Mouse (Mus musculus): ENCODE results near the gene Adcy10. TPM values are rescaled to one million over a fixed set of nuclear protein-coding genes. Genes with fewer than 3 reads are reported as not detected.

The Adcy10 gene
- total and polyA plus RNA-seq, 2 experiments from 2014 or later = 0.64 TPM; not detected in 1

- Histone ChIP-seq H3K27me3 (ENCODE audit: insufficient read depth, low read length) (no peaks in the 10 kb centered on the region), H3K36me3 (ENCODE audit: insufficient read depth, low read length) (no peaks in the 10 kb centered on the region), H3K9ac (replicated peaks; ENCODE audit: low read length, poor library complexity, severe bottlenecking) (no peak overlapping the region), H3K27ac (ENCODE audit: low read depth, low read length) (no peak overlapping the region), H3K4me2 (ENCODE audit: low read depth, low read length, poor library complexity, severe bottlenecking) (no peak overlapping the region), H3K9me3 (ENCODE audit: low read length) (no peaks in the 10 kb centered on the region), H3K4me3 (ENCODE audit: low read depth, low read length) (no peak overlapping the region), H3K4me1 (ENCODE audit: insufficient read depth, low read length) (no peaks in the 10 kb centered on the region)
- TF ChIP-seq CTCF (IDR thresholded peaks at IDR 0.05) = peak; percentile 58
- DNase-seq (ENCODE audit: low spot score) (peak; percentile 41), ATAC-seq (ENCODE audit: low FRiP score) (no peak)
- 67% methylated on average over 10 of the region's 10 CpGs for WGBS
Measured at GRCm38 (mm10) chr1:165503307-165504024, 18.5 kb downstream of the Adcy10 start.

DNA sequence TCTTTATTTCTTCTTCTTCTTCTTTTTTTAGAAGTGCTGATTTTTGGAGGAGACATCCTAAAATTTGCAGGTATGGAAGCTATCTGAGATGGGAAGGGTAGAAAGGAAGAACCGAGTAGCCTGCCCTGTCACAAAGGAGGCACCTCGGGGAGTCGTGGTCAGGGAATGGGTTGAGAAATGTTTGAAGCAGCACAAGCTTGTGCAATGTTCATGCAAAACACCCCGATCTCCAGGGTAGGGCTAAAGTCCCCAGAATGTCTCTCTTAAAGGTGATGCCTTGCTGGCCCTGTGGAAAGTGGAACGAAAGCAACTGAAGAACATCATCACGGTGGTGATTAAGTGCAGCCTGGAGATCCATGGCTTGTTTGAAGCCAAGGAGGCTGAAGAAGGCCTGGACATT, 21.3 kb downstream of the Adcy10 start:
- 84% methylated on average over 6 of the region's 6 CpGs for WGBS
- Histone ChIP-seq H3K27me3 (ENCODE audit: insufficient read depth, low read length) (no peaks in the 10 kb centered on the region), H3K36me3 (ENCODE audit: insufficient read depth, low read length) (no peaks in the 10 kb centered on the region), H3K4me2 (ENCODE audit: low read depth, low read length, poor library complexity, severe bottlenecking) (no peak overlapping the region), H3K27ac (ENCODE audit: low read depth, low read length) (no peak overlapping the region), H3K9me3 (ENCODE audit: low read length) (no peaks in the 10 kb centered on the region), H3K4me1 (ENCODE audit: insufficient read depth, low read length) (no peaks in the 10 kb centered on the region), H3K9ac (replicated peaks; ENCODE audit: low read length, poor library complexity, severe bottlenecking) (no peak overlapping the region), H3K4me3 (ENCODE audit: low read depth, low read length) (no peak overlapping the region)
- no peak for DNase-seq (ENCODE audit: low spot score)
- TF ChIP-seq CTCF (IDR thresholded peaks at IDR 0.05) = no peak
- no peak for ATAC-seq (ENCODE audit: low FRiP score)

GRCm38 (mm10) chr1:165510161-165510560, 25.2 kb downstream of the Adcy10 start:
- no peak for ATAC-seq (ENCODE audit: low FRiP score)
- no peaks in the 10 kb centered on the region for H3K9me3 ChIP-seq (ENCODE audit: low read length)
- 90% methylated on average over 6 of the region's 6 CpGs for WGBS
- no peaks in the 10 kb centered on the region for H3K27me3 ChIP-seq (ENCODE audit: insufficient read depth, low read length)
- DNase-seq (ENCODE audit: low spot score) = no peak
- H3K4me1 ChIP-seq (ENCODE audit: insufficient read depth, low read length) = no peaks in the 10 kb centered on the region
- H3K9ac ChIP-seq (replicated peaks; ENCODE audit: low read length, poor library complexity, severe bottlenecking) = no peak overlapping the region
- no peak overlapping the region for H3K4me3 ChIP-seq (ENCODE audit: low read depth, low read length)
- no peaks in the 10 kb centered on the region for H3K36me3 ChIP-seq (ENCODE audit: insufficient read depth, low read length)
- H3K27ac ChIP-seq (ENCODE audit: low read depth, low read length) = no peak overlapping the region
- TF ChIP-seq CTCF (IDR thresholded peaks at IDR 0.05) = no peak
- H3K4me2 ChIP-seq (ENCODE audit: low read depth, low read length, poor library complexity, severe bottlenecking) = no peak overlapping the region

DNA sequence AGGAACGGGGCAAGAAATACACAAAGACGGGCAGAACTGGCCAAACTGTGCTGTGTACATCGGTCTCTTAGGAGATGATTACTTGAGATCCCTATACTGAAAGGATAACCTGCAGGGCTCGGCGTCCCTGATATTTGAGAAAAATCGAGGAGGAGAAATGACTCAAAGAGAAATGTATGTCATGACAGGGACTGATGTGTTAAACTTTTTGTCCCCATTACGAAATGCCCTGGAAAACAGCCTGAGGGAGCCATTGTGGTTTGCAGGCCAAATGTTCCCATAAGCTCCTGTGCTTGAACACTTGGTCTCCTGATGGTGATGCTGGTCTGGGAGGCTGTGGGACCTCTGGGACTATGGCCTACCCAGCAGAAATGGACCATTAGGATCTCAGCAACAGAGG, 35.7 kb downstream of the Adcy10 start:
- Histone ChIP-seq H3K4me1 (ENCODE audit: insufficient read depth, low read length) (no peaks in the 10 kb centered on the region), H3K4me2 (ENCODE audit: low read depth, low read length, poor library complexity, severe bottlenecking) (no peak overlapping the region), H3K27me3 (ENCODE audit: insufficient read depth, low read length) (no peaks in the 10 kb centered on the region), H3K9ac (replicated peaks; ENCODE audit: low read length, poor library complexity, severe bottlenecking) (no peak overlapping the region), H3K27ac (ENCODE audit: low read depth, low read length) (no peak overlapping the region), H3K36me3 (ENCODE audit: insufficient read depth, low read length) (no peaks in the 10 kb centered on the region), H3K9me3 (ENCODE audit: low read length) (no peaks in the 10 kb centered on the region), H3K4me3 (ENCODE audit: low read depth, low read length) (no peak overlapping the region)
- 92% methylated on average over 7 of the region's 7 CpGs for WGBS
- no peak for DNase-seq (ENCODE audit: low spot score)
- TF ChIP-seq CTCF (IDR thresholded peaks at IDR 0.05) = no peak
- no peak for ATAC-seq (ENCODE audit: low FRiP score)

DNA sequence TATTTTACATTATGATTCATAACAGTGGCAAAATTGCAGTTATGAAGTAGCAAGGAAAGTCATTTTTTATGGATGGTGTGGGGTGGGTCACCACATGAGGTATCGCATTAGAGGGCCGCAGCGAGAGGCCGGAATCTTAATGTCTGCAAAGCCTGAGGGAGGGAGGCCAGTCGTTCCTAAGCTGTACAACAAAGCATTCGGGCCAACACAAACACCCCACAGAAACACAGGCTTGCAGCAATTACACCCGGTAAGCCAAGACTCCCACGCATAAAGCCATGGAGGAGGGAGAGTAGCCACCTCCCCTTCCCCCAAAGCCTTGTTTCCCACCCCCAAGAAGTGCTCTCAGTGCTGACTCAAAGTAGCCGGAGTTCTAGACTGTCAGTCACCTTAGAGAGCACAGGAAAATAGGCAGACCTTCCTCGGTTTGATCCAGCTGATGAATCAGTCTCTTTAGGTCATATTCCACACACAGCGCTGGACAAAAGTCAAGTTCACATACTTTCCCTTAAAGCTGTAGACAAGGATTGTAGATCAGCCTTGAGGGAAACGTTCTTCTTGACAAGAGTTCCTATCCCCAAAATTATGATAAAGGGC, 51.2 kb downstream of the Adcy10 start:
- H3K27ac ChIP-seq (ENCODE audit: low read depth, low read length) = no peak overlapping the region
- no peak overlapping the region for H3K9ac ChIP-seq (replicated peaks; ENCODE audit: low read length, poor library complexity, severe bottlenecking)
- DNase-seq (ENCODE audit: low spot score) (no peak), ATAC-seq (ENCODE audit: low FRiP score) (no peak)
- H3K4me1 ChIP-seq (ENCODE audit: insufficient read depth, low read length) = no peaks in the 10 kb centered on the region
- no peaks in the 10 kb centered on the region for H3K27me3 ChIP-seq (ENCODE audit: insufficient read depth, low read length)
- H3K4me3 ChIP-seq (ENCODE audit: low read depth, low read length) = no peak overlapping the region
- WGBS = 75% methylated on average over 12 of the region's 12 CpGs
- H3K9me3 ChIP-seq (ENCODE audit: low read length) = no peaks in the 10 kb centered on the region
- no peak for TF ChIP-seq CTCF (IDR thresholded peaks at IDR 0.05)
- H3K36me3 ChIP-seq (ENCODE audit: insufficient read depth, low read length) = no peaks in the 10 kb centered on the region
- H3K4me2 ChIP-seq (ENCODE audit: low read depth, low read length, poor library complexity, severe bottlenecking) = no peak overlapping the region

- Histone ChIP-seq H3K27ac (ENCODE audit: low read depth, low read length) (no peak overlapping the region), H3K4me2 (ENCODE audit: low read depth, low read length, poor library complexity, severe bottlenecking) (no peak overlapping the region), H3K9ac (replicated peaks; ENCODE audit: low read length, poor library complexity, severe bottlenecking) (no peak overlapping the region), H3K4me1 (ENCODE audit: insufficient read depth, low read length) (no peaks in the 10 kb centered on the region), H3K27me3 (ENCODE audit: insufficient read depth, low read length) (no peaks in the 10 kb centered on the region), H3K36me3 (ENCODE audit: insufficient read depth, low read length) (no peaks in the 10 kb centered on the region), H3K9me3 (ENCODE audit: low read length) (no peaks in the 10 kb centered on the region), H3K4me3 (ENCODE audit: low read depth, low read length) (no peak overlapping the region)
- no peak for ATAC-seq (ENCODE audit: low FRiP score)
- DNase-seq (ENCODE audit: low spot score) = no peak
- TF ChIP-seq CTCF (IDR thresholded peaks at IDR 0.05) = no peak
- 68% methylated on average over 5 of the region's 5 CpGs for WGBS
Measured at GRCm38 (mm10) chr1:165537241-165537807, 52.3 kb downstream of the Adcy10 start.
